Mouse (Mus musculus) hindbrain, embryonic 11.5 days (tissue): ENCODE measurements around the gene Gm14569. TPM values are rescaled to one million over a fixed set of nuclear protein-coding genes. Genes with fewer than 3 reads are reported as not detected.

Experiments used
- ATAC-seq: fragments of 200-750 bp; cut with Nextera tagmentation; 2 replicates; pipeline ENCODE4 v1.8.0; 2017; ENCODE audit warnings: mild to moderate bottlenecking, moderate TSS enrichment, moderate library complexity; ENCODE audit not compliant: low FRiP score
- DNase-seq: peaks from one replicate; pipeline ENCODE4 v3.0.0-alpha.2; 2015; ENCODE audit warnings: low spot score
- H3K27ac ChIP-seq: fragments of 300-500 bp; sonication (generic); 2 replicates; pipeline ENCODE4 v1.5.1; 2014; ENCODE audit warnings: mild to moderate bottlenecking, low read depth, low read length
- H3K27me3 ChIP-seq: fragments of 300-500 bp; sonication (generic); 2 replicates; pipeline ENCODE4 v1.6.1; 2014; ENCODE audit warnings: mild to moderate bottlenecking, low read length, moderate library complexity, mixed read lengths; ENCODE audit not compliant: control insufficient read depth, insufficient read depth
- H3K36me3 ChIP-seq: fragments of 300-500 bp; sonication (generic); 2 replicates; pipeline ENCODE4 v1.6.1; 2014; ENCODE audit warnings: mild to moderate bottlenecking, low read length, moderate library complexity, mixed read lengths; ENCODE audit not compliant: control insufficient read depth, insufficient read depth
- H3K4me1 ChIP-seq: fragments of 300-500 bp; sonication (generic); replicated peaks from 2 replicates; pipeline ENCODE4 v1.6.1; 2014; ENCODE audit warnings: low read length, mixed read lengths; ENCODE audit not compliant: control insufficient read depth, insufficient read depth
- H3K4me2 ChIP-seq: fragments of 300-500 bp; sonication (generic); replicated peaks from 2 replicates; pipeline ENCODE4 v1.6.1; 2014; ENCODE audit warnings: mild to moderate bottlenecking, low read depth, low read length
- H3K4me3 ChIP-seq: fragments of 300-500 bp; sonication (generic); 2 replicates; pipeline ENCODE4 v1.5.1; 2014; ENCODE audit warnings: low read depth, low read length
- H3K9ac ChIP-seq: fragments of 300-500 bp; sonication (generic); 2 replicates; pipeline ENCODE4 v1.6.1; 2014; ENCODE audit warnings: low read depth, low read length
- H3K9me3 ChIP-seq: fragments of 300-500 bp; sonication (generic); 2 replicates; pipeline ENCODE4 v1.6.1; 2016; ENCODE audit warnings: low read length; ENCODE audit not compliant: control insufficient read depth
- WGBS: fragments of 180-500 bp; shearing (Covaris S2); extraction: QIAGEN DNeasy Blood & Tissue Kit; methylation state at CpG from one replicate; pipeline ENCODE4 v1.1.7; 2014; 5-methylcytosine and 5-hydroxymethylcytosine counted together
- polyA plus RNA-seq: library from polyadenylated mRNA; unstranded; fragments of >200 nt; fragmentation: Nextera tagmentation; extraction: Ambion mirVana; gene quantifications from 2 replicates; pipeline ENCODE4 v1.2.1, GENCODE M21; 2014

Gm14569 gene
- polyA plus RNA-seq, 1 experiment from 2014 or later = not detected

- DNase-seq = peak; percentile 5
- WGBS = 40% methylated on average over 6 of the region's 6 CpGs
- H3K9me3 ChIP-seq = no peaks in the 10 kb centered on the region
- H3K36me3 ChIP-seq = no peaks in the 10 kb centered on the region
- no peak overlapping the region for H3K4me3 ChIP-seq
- H3K4me1 ChIP-seq = no peaks in the 10 kb centered on the region
- no peak overlapping the region for H3K27ac ChIP-seq
- ATAC-seq = no peak
- H3K27me3 ChIP-seq = no peaks in the 10 kb centered on the region
- H3K4me2 ChIP-seq = no peak overlapping the region
- no peak overlapping the region for H3K9ac ChIP-seq
These were observed 98.4 kb downstream of the Gm14569 start for GRCm38 (mm10) chrX:36393279-36393678.

- Histone ChIP-seq H3K4me3 (no peak overlapping the region), H3K9me3 (no peaks in the 10 kb centered on the region), H3K4me2 (no peak overlapping the region), H3K27me3 (no peaks in the 10 kb centered on the region), H3K9ac (no peak overlapping the region), H3K36me3 (no peaks in the 10 kb centered on the region), H3K4me1 (no peaks in the 10 kb centered on the region), H3K27ac (no peak overlapping the region)
- 81% methylated on average over 6 of the region's 6 CpGs for WGBS
- no peak for DNase-seq
- ATAC-seq = no peak
These were observed 99.0 kb downstream of the Gm14569 start for GRCm38 (mm10) chrX:36392672-36393071.

GRCm38 (mm10) chrX:36390503-36390902, 101.1 kb downstream of the Gm14569 start:
- no peak overlapping the region for H3K9ac ChIP-seq
- no peak overlapping the region for H3K4me3 ChIP-seq
- H3K36me3 ChIP-seq = no peaks in the 10 kb centered on the region
- no peak overlapping the region for H3K4me2 ChIP-seq
- 76% methylated on average over 2 of the region's 2 CpGs for WGBS
- H3K9me3 ChIP-seq = no peaks in the 10 kb centered on the region
- no peaks in the 10 kb centered on the region for H3K4me1 ChIP-seq
- DNase-seq (no peak), ATAC-seq (no peak)
- H3K27ac ChIP-seq = no peak overlapping the region
- H3K27me3 ChIP-seq = no peaks in the 10 kb centered on the region

- Histone ChIP-seq H3K4me3 (no peak overlapping the region), H3K36me3 (no peaks in the 10 kb centered on the region), H3K27ac (no peak overlapping the region), H3K27me3 (no peaks in the 10 kb centered on the region), H3K4me2 (no peak overlapping the region), H3K9me3 (no peaks in the 10 kb centered on the region), H3K4me1 (no peaks in the 10 kb centered on the region), H3K9ac (no peak overlapping the region)
- no peak for ATAC-seq
- no peak for DNase-seq
- WGBS = 68% methylated on average over 3 of the region's 3 CpGs
These were observed 101.7 kb downstream of the Gm14569 start for GRCm38 (mm10) chrX:36389971-36390370.

- H3K9ac ChIP-seq = no peak overlapping the region
- H3K4me1 ChIP-seq = no peaks in the 10 kb centered on the region
- no peak overlapping the region for H3K27ac ChIP-seq
- no peaks in the 10 kb centered on the region for H3K36me3 ChIP-seq
- no peaks in the 10 kb centered on the region for H3K9me3 ChIP-seq
- DNase-seq = no peak
- H3K4me3 ChIP-seq = no peak overlapping the region
- H3K4me2 ChIP-seq = no peak overlapping the region
- no peaks in the 10 kb centered on the region for H3K27me3 ChIP-seq
- no peak for ATAC-seq
These were observed 106.3 kb downstream of the Gm14569 start for GRCm38 (mm10) chrX:36385340-36385739.

Other genes starting within 250 kb of the Gm14569 start
- 1.2 and 1.3 TPM in 2 replicates for gene Lonrf3, start 163.5 kb downstream of the Gm14569 start, polyA plus RNA-seq
- gene Gm6268, start 90.5 kb downstream of the Gm14569 start, polyA plus RNA-seq = not detected in 2 replicates
- 490 and 494 TPM in 2 replicates for gene Pgrmc1, start 106.4 kb upstream of the Gm14569 start, polyA plus RNA-seq
- gene Akap17b, start 153.6 kb upstream of the Gm14569 start, polyA plus RNA-seq = 5.0 and 5.9 TPM in 2 replicates